Mouse (Mus musculus) heart, adult 9 months (tissue): ENCODE results near the gene Klhdc8b.

Source experiments
- DNase-seq, 2 experiments: peaks; one replicate each; pipeline ENCODE4 v3.0.0; 2022; ENCODE audit warnings: low spot score in 2 of 2

The Klhdc8b gene

DNA sequence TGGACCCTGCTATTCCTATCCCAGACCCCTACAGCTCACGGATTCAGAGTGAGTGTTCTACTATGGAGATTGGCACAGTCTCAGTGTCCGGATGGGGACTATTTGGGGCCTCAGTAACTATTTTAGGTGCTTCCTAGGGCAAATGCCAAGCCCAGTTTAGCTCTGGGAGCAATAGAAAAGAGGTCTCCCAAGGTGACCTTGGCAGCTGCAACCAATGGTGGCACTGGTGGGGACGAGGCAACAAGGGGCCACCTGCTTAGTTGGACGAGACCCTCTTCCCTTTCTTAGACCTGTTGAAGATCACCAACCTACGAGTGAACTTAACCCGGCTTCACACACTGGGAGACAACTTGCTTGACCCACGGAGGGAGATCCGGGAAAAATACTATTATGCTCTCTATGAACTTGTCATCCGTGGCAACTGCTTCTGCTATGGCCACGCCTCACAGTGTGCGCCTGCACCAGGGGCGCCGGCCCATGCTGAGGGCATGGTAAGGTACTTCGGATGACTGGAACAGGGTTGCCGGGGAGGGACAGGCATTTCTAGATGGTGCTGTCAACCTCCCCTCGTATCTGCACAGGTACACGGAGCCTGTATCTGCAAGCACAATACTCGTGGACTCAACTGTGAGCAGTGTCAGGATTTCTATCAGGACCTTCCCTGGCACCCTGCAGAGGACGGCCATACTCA lies 20.3 kb upstream of the Klhdc8b start:
- DNase-seq = peak; percentile 60 to 71

DNA sequence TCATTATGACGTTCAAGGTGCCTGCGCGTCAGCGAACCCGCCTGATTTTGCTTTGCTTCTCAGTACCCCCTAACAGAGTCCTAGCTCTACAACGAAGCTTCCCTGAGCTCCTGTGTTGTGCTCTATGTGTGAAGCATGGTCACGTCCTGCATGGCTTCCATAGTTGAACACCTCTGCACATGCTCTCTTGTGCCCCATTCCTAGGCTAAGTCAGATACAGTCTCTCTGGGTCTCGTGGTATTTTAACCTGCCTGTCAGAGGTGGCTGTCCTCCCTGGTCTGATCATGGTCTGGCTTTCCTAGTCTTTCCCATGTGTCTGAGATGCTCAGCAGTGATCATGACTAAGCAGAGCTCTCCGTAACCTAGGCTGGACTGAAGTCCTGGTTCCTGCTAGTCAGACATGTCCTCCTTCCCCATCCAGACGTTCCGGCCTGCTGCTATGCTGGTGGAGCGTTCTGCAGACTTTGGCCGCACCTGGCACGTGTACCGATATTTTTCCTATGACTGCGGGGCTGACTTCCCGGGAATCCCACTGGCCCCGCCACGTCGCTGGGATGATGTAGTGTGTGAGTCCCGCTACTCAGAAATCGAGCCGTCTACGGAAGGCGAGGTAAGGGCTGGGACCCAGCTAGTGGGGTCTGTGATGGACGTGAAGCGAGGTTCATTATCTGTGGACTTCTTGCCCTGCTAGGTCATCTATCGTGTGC lies 19.6 kb upstream of the Klhdc8b start:
- DNase-seq = no peak

DNA sequence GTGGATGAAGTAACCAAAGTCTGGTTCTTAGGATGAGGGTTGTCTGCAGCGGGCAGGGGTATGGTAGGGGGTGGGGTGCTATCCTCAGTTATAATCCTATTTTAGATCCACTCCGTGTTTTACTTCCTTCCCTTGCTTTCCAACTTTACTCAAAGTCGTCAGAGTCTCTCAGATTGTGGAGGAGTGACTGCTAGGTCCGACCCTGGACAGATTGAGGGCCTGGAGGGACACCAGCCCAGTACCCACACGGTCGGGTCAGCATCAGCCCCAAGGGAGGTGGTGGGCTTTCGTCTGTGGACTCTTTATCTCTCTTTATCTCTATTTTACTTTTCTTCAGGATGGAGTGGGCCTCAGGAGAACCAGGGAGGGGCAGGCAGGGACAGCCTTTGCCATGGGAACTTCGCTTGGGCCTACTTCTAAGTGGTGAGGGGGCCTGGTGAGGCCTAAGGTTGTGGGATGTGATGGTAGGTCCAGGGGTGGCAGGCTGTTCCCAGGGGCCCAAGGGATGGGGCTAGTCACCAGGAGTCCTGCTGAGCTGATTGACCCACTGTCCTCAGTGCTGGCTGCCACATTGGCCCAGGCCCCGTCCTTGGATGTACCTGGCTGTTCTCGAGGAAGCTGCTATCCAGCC lies 18.5 kb upstream of the Klhdc8b start, which contains the start of gene Lamb2:
Gene Lamb2, plus strand, starts transcription at position 16 of the 631 bp plus-strand sequence.
- DNase-seq = peak; percentile 82 to 89

DNA sequence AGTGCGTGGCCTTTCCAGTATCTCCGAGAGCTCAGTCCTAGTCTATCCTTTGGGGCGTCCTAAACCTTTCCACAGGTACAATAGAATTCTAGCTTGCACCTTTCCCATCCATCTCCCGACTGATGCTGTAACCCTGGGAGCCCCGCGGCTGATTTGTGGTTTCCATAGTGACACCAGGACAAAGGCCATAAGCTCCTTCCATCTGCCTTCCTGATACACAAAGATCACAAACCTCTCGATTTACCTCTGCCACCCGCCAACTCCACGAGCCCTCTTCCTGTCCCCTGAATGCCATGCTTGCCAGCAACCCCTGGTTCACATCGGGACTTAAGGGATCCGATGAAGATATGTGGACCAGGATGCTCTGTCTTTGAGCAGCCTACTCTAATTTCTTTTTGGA lies 17.9 kb upstream of the Klhdc8b start:
- DNase-seq = no peak

DNA sequence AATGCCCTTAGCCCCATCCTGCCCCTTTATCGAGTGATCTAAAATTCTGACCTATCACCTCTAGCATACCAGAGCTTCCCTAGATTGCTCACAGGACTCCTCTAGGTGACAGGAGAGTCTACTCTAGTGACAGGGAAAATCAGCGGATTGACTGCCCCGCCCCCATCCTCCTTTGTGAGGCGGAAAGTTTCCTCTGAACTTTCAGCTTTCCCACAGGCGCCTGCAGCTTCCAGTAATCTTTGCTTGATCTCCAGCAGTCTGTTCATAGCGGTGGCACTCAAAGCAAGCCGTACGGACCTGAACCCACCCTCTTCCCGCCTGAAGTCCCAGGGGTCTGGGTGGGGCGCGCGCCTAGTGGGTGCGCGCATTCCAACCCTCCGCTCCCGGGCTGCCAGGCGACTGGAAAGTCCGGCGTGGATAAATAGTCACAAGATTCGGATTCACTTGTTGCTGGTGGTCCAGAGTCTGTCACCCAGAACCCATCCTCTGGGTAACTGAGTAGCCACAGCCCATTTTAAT lies 17.3 kb upstream of the Klhdc8b start:
- peak; percentile 92 to 93 for DNase-seq

DNA sequence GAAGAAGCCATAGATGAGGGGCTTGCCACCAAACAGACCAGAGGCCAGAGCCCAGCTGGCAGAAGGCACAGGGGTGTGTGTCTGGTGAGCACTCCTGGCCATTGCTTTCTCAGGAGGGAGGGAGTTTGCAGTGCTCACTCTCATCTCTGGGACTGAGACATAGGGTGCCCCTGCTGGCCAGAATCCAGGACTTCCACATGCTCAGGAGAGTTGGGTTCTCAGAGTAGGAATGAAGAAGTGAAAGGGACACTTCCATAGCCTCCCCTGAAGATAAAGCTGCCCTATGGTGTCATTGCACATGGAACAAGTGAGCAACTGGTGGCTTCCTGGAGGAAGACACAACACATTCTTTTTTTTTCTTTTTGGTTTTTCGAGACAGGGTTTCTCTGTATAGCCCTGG lies 13.1 kb upstream of the Klhdc8b start:
- no peak for DNase-seq

DNA sequence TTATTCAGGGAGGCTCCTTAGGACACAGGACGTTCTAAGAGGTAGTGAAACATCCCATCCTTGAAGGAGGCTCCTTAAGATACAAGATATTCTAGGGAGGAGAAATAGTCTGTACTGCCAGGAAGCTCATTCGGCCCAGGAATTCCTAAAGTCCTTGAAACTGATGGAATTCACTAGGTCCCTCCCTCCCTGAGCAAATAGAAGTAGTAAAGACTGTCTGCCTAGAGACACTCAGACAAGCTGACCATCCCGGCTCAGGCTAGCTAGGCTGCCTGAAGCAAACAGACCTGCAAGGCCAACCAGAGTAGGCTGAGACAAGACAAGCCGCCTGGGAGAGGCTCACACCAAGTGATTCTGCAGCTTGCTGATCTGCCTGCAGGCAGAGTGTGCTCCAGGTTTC lies 8.5 kb upstream of the Klhdc8b start:
- no peak for DNase-seq

DNA sequence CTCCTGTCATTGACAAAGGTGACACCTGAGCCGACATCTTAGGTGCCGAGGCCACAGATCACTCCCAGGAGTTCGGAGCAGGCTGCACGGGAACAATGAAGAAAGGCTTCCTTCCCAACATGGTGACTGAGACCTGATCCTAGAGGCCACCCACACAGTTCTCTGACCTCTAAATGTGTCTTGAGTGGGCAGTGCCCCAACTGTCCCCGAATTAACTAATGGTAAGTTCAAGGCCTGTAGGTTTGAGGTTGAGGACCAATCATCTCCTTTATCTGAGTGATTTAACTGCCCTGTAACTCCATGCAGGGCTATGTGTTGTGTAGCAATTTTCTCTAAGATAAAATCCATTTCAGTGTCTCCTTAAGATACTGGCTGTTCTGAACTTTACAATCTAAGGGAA lies 8.0 kb upstream of the Klhdc8b start:
- DNase-seq = no peak

DNA sequence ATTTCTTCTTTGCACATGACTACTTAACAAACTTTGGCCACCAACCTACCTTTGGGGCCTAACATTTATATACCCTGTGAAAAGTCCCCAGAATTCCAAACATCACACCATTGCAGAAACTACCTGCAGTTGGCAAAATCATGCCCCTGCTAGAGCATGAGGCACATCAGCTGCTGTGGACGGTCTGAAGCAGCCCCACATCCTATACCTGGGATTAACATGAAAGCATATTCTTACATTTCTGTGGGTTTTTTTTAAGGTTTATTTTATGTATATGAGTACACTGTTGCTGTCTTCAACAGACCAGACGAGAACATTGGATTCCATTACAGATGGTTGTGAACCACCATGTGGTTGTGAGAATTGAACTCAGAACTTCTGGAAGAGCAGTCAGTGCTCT lies 4.8 kb upstream of the Klhdc8b start:
- DNase-seq = no peak

DNA sequence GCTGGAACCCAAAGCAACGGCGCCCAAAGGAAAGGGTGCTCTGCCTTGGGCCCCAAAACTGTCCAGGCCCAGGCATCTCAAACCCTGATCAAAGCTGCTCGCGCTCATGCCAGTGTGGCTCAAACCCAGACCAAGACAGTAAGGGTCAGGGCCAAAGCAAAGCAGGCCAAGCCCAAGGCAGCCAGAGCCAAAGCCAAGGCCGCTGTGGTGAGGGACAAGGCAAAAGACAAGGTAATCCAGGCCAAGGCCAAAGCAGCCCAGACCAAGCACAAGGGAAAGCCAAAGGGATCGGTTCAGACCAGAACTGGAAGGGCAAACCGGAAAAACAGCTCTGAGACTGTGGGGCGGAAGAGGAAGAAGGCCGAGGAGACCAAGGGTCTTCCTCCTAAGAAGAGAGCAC lies 2.3 kb upstream of the Klhdc8b start:
- no peak for DNase-seq

DNA sequence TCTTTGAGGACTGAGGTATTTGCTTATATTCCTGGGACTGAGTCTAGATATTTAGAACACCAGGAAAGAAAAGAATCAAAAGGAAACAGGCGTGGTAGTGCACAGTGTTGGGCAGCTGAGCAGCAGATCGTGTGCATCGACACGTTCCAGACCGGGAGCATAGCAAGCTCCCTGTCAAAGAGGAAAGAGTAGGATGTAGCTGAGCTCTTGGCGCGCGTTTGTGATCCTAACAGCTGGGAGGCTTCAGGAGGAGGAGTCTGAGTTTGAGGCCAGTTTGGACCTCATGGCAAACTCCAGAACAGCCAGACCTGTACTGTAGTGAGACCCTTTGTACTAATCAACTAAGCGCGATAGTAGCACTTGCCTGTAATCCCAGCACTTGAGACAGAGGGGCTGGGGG lies 811 bp upstream of the Klhdc8b start:
- DNase-seq = peak in 1 of 2 experiments; percentile 63

DNA sequence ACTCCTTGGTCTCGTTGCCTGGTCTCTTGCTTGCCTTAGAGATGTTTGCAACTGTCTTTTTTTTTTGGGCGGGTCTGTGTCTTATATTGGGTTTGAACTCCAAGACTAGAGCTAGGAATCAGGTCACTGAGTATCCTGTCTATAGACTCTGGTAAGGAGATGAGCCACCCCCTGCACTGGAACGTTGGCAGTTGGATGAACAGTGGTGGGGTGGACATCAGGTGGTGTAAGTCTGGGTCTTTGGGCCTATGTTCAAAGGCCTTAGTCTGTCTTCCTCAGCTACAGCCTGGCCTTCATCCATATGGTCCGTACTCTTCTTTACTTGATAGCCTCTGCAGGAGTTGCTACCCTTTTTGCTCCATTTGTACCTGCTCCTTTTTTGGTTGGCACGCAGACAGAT lies 294 bp upstream of the Klhdc8b start:
- DNase-seq = no peak

DNA sequence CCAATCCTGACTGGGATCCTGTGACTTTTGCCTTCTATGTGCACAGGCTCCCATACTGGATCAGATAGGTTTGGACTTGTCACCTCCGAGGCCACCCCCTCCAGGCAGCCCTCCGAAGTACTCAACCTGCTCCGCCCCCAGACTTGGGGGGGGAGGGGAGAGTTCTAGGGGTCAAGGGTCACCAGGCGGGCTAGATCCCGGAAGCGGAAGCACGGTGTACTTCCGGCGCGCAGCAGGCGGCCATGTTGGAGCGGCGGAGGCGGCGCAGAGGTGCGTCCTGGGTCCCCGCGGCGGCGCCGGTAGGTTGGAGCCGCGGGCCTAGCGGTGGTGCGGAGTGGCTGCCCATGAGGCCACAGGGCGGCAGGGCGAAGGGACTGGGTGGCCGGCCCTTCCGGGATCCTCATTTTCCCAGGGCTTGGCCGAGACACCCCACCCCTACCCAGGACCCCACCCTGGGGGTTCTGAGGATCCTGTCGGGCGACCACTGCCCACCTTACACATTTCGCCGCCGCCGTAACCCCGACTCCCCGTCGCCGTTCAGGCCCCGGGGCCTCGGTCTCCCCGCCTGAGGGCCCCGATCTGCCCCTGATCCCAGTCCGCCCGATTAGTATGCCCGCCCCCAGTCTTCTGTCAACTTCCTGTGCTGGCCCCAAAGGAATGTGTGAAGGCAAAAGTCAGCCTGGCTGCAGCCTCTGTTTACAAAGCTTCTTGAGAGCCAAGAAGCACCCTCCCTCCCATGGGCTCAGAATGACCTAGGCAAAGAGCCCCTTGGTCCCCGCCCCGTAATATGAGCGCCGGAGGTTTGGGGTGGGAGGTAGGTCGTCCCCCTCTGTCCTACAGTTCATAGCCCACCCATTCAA lies 832 bp downstream of the Klhdc8b start, which contains the start of gene Ccdc71:
Gene Ccdc71, plus strand, starts transcription at position 209 of the 860 bp plus-strand sequence.
- DNase-seq = peak; percentile 83 to 85

DNA sequence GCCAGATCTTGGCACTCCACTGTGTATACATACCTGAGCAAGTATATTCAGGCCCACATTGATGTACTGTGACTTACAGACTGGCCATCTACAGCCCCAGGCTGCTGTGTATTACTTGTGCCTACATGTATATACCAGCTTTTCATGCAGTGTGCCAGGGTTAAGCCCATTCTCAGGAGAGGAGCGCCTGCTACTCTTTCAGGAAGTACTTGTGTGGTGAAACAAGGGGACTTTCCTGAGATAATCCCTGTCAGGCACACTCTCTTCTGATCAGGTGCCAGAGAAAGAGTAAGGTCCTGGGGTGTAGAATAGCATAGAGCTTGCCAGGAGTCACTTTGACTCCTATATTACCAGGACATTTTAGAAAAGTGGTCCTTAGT lies 1.5 kb downstream of the Klhdc8b start:
- DNase-seq = no peak

DNA sequence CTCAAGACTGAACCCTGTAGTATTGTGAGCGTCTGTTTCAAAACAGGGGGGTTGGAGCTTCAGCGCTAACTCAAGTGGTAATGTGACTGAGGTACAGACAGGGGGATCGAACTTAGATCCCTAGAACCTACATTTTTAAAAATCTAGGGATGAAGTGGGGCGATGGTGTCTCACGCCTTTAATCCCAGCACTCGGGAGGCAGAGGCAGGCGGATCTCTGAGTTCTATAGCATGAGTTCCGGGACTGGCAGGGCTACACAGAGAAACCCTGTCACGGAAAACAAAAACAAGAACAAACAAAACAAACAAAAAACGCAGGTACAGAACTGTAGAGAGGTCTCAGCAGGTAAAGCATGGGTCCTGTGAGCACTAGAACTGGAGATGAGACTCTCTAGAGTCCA lies 4.4 kb downstream of the Klhdc8b start:
- DNase-seq = no peak

DNA sequence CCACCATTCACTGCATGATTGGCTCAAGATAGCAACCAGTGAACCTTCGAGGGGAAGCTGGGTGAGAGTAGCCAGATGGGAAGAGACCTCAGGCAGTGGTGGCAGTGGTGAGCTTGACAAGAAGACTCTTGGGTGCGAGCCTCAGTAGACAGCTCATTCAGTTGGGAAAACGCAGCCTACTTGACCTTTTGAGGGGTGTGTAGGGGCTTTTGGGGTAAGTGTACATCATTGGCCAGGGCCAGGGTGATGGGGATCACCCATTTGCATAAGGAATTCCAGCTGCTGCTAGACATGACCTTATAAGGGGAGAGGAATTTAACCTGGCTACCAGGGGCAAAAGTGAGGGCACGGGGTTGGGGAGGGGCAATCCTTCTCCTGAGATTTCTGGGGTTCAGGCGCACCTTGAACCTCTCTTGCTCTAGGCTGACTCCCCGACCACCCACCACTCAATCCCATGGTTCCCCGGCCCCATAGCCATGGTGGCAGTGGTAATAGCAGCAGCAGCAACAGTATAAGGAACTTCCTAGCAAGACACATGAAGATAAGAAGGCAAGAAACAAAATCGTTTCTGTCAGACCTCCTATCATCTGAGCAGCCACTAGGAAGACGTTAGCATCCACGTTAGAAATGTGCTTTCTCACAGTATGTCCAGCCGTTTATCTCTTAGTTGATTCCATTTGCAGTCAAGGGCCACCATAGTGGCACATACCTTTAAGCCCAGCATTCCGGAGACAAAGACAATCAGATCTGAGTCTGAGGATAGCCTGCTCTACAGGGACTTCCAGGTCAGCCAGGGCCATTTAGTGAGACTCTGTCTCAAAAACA lies 5.4 kb downstream of the Klhdc8b start:
- DNase-seq = no peak

DNA sequence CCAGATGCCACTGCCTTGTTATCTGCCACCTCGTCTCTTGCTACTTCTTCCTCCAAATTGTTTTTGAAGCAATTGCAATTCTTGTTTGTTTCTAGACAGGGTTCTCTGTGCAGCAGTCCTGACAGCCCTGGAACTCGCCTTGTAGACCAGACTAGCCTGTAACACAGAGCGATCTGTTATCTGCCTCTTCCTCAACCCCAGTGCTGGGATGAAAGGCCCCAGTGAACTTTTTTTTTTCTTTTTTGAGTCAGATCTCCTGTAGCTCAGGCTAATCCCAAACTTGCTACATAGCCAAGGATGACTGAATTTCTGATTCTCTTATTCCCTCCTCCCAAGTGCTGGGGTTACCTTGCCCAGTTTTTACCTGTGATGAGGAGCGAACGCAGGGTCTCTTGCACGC lies 7.0 kb downstream of the Klhdc8b start:
- DNase-seq = no peak

DNA sequence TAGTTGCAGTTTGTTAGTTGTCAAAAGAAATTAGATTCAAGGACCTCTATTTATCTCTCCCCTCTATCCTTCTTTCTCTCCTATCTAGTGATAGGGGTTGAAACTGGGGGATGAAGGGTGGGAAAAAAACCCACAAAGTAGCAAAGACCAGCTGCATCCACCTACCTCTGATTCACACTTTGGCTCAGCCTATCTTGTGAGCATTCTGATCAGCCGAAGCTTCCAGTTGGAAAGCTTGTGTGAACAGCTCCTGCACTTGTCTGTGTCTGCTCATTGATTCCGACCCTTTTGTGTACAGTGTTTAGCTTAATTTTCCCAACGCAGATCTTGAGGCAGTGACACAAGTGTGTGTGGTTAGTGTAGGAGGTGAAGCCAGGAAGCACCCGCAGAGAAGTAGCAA lies 7.9 kb downstream of the Klhdc8b start:
- no peak for DNase-seq

DNA sequence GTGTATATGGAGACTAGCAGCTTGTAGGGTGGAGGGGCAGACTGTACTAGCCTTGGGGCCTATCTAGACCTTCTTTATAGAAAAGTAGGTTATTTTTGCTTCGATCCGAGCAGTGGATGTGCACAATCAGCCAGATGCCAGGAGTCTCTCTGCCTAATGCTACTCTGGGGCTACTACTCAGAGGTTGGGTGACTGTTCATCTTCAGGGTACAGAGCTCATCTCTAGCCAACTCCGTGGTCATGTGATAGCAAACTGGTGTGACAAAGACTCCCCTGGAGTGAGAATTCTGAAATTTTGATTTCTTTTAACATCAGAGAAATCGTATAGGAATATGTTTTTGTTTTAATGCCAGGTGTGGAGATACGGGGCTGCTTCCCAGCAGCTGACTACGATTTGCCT lies 8.5 kb downstream of the Klhdc8b start:
- DNase-seq = no peak

DNA sequence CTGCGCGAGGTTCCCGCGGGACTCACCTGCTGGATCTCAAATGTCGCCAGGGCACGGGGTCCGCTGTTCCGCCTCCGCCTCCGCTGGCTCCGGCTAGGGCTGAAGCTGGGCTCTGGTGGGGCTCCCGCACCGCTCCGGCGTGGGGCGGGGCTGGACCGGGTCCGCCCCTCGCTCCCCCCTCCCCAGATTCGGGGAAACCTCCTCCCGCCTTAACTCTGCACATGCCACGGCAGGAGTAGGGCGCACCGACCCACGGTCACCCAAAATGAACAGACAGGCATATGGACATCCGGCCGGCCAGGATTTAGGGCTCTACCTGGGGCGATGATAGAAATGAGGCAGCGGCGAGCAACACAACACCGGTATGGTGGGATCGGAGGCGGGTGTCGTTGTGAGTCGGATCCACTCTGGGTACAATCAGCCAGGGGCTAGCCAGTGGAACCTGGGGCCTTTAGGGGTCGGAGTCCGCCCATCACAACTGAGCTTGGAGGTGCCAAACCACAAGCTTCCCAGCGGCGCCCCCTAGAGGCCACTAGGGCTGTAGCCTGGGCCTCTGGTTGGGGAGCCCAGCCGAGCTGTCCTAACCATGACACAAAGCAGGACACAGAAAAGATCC lies 9.0 kb downstream of the Klhdc8b start:
- peak; percentile 73 to 86 for DNase-seq
